Mouse (Mus musculus): ENCODE results near the gene Ndufa4l2. TPM values are rescaled to one million over a fixed set of nuclear protein-coding genes. Genes with fewer than 3 reads are reported as not detected.

The Ndufa4l2 gene
- polyA plus RNA-seq, 1 experiment from 2014 or later: 21.9 TPM

GRCm38 (mm10) chr10:127537854-127538583, 23.3 kb downstream of the Ndufa4l2 start:
- peak; percentile 92 for TF ChIP-seq CTCF (IDR thresholded peaks at IDR 0.05; ENCODE audit: low read depth)
- Histone ChIP-seq H3K9ac (ENCODE audit: low read depth, low read length) (no peak overlapping the region), H3K27ac (ENCODE audit: low read depth, low read length) (no peak overlapping the region), H3K36me3 (ENCODE audit: control insufficient read depth, insufficient read depth) (peaks cover 46% of the 10 kb centered on the region), H3K27me3 (replicated peaks; ENCODE audit: control insufficient read depth, insufficient read depth, low read length) (peaks cover 40% of the 10 kb centered on the region), H3K4me2 (replicated peaks; ENCODE audit: low read depth) (no peak overlapping the region), H3K9me3 (ENCODE audit: control insufficient read depth) (no peaks in the 10 kb centered on the region), H3K4me3 (ENCODE audit: low read depth, low read length) (no peak overlapping the region), H3K4me1 (replicated peaks; ENCODE audit: control insufficient read depth, insufficient read depth, low read length) (peaks cover 3% of the 10 kb centered on the region; the same call in 1 of the 2 replicates)
- peak; percentile 17; the same call in 1 of the 2 replicates for ATAC-seq
- WGBS: 32% methylated on average over 7 of the region's 7 CpGs

GRCm38 (mm10) chr10:127541510-127541909, 26.7 kb downstream of the Ndufa4l2 start:
- Histone ChIP-seq H3K36me3 (ENCODE audit: control insufficient read depth, insufficient read depth) (peaks cover 73% of the 10 kb centered on the region), H3K9me3 (ENCODE audit: control insufficient read depth) (no peaks in the 10 kb centered on the region), H3K9ac (ENCODE audit: low read depth, low read length) (no peak overlapping the region), H3K4me1 (replicated peaks; ENCODE audit: control insufficient read depth, insufficient read depth, low read length) (no peaks in the 10 kb centered on the region), H3K27ac (ENCODE audit: low read depth, low read length) (no peak overlapping the region), H3K4me2 (replicated peaks; ENCODE audit: low read depth) (no peak overlapping the region), H3K27me3 (replicated peaks; ENCODE audit: control insufficient read depth, insufficient read depth, low read length) (peaks cover 5% of the 10 kb centered on the region), H3K4me3 (ENCODE audit: low read depth, low read length) (no peak overlapping the region)
- no peak for TF ChIP-seq CTCF (IDR thresholded peaks at IDR 0.05; ENCODE audit: low read depth)
- ATAC-seq: no peak
- WGBS: 86% methylated on average over 8 of the region's 8 CpGs

- H3K9ac ChIP-seq (ENCODE audit: low read depth, low read length): no peak overlapping the region
- no peaks in the 10 kb centered on the region for H3K4me1 ChIP-seq (replicated peaks; ENCODE audit: control insufficient read depth, insufficient read depth, low read length)
- H3K27me3 ChIP-seq (replicated peaks; ENCODE audit: control insufficient read depth, insufficient read depth, low read length): no peaks in the 10 kb centered on the region; the same call in 1 of the 2 replicates
- H3K9me3 ChIP-seq (ENCODE audit: control insufficient read depth): no peaks in the 10 kb centered on the region
- H3K27ac ChIP-seq (ENCODE audit: low read depth, low read length): no peak overlapping the region
- ATAC-seq: no peak
- peaks cover 78% of the 10 kb centered on the region for H3K36me3 ChIP-seq (ENCODE audit: control insufficient read depth, insufficient read depth)
- no peak overlapping the region for H3K4me2 ChIP-seq (replicated peaks; ENCODE audit: low read depth)
- H3K4me3 ChIP-seq (ENCODE audit: low read depth, low read length): no peak overlapping the region
- no peak for TF ChIP-seq CTCF (IDR thresholded peaks at IDR 0.05; ENCODE audit: low read depth)
- 83% methylated on average over 13 of the region's 13 CpGs for WGBS
Measured at GRCm38 (mm10) chr10:127542084-127542483, 27.3 kb downstream of the Ndufa4l2 start.

GRCm38 (mm10) chr10:127542720-127543119, 28.0 kb downstream of the Ndufa4l2 start:
- TF ChIP-seq CTCF (IDR thresholded peaks at IDR 0.05; ENCODE audit: low read depth): no peak

GRCm38 (mm10) chr10:127543916-127544315, 29.1 kb downstream of the Ndufa4l2 start:
- Histone ChIP-seq H3K4me3 (ENCODE audit: low read depth, low read length) (no peak overlapping the region), H3K4me1 (replicated peaks; ENCODE audit: control insufficient read depth, insufficient read depth, low read length) (no peaks in the 10 kb centered on the region), H3K27me3 (replicated peaks; ENCODE audit: control insufficient read depth, insufficient read depth, low read length) (no peaks in the 10 kb centered on the region), H3K4me2 (replicated peaks; ENCODE audit: low read depth) (no peak overlapping the region), H3K9me3 (ENCODE audit: control insufficient read depth) (no peaks in the 10 kb centered on the region), H3K36me3 (ENCODE audit: control insufficient read depth, insufficient read depth) (peaks cover 90% of the 10 kb centered on the region), H3K27ac (ENCODE audit: low read depth, low read length) (no peak overlapping the region), H3K9ac (ENCODE audit: low read depth, low read length) (no peak overlapping the region)
- ATAC-seq: no peak
- TF ChIP-seq CTCF (IDR thresholded peaks at IDR 0.05; ENCODE audit: low read depth): no peak
- 79% methylated on average over 3 of the region's 3 CpGs for WGBS

More at GRCm38 (mm10) chr10:127542720-127543119, 28.0 kb downstream of the Ndufa4l2 start:
- Histone ChIP-seq H3K36me3 (ENCODE audit: control insufficient read depth, insufficient read depth) (peaks cover 85% of the 10 kb centered on the region), H3K9me3 (ENCODE audit: control insufficient read depth) (no peaks in the 10 kb centered on the region), H3K4me3 (ENCODE audit: low read depth, low read length) (no peak overlapping the region), H3K9ac (ENCODE audit: low read depth, low read length) (no peak overlapping the region), H3K4me1 (replicated peaks; ENCODE audit: control insufficient read depth, insufficient read depth, low read length) (no peaks in the 10 kb centered on the region), H3K27me3 (replicated peaks; ENCODE audit: control insufficient read depth, insufficient read depth, low read length) (no peaks in the 10 kb centered on the region), H3K4me2 (replicated peaks; ENCODE audit: low read depth) (no peak overlapping the region), H3K27ac (ENCODE audit: low read depth, low read length) (no peak overlapping the region)
- 60% methylated on average over 6 of the region's 6 CpGs for WGBS
- ATAC-seq: no peak

GRCm38 (mm10) chr10:127544375-127544774, 29.6 kb downstream of the Ndufa4l2 start:
- H3K27me3 ChIP-seq (replicated peaks; ENCODE audit: control insufficient read depth, insufficient read depth, low read length): no peaks in the 10 kb centered on the region
- no peak for TF ChIP-seq CTCF (IDR thresholded peaks at IDR 0.05; ENCODE audit: low read depth)
- H3K36me3 ChIP-seq (ENCODE audit: control insufficient read depth, insufficient read depth): peaks cover 90% of the 10 kb centered on the region
- H3K9ac ChIP-seq (ENCODE audit: low read depth, low read length): no peak overlapping the region
- H3K9me3 ChIP-seq (ENCODE audit: control insufficient read depth): no peaks in the 10 kb centered on the region
- WGBS: 91% methylated on average over 20 of the region's 20 CpGs
- no peak overlapping the region for H3K27ac ChIP-seq (ENCODE audit: low read depth, low read length)
- no peaks in the 10 kb centered on the region for H3K4me1 ChIP-seq (replicated peaks; ENCODE audit: control insufficient read depth, insufficient read depth, low read length)
- no peak overlapping the region for H3K4me2 ChIP-seq (replicated peaks; ENCODE audit: low read depth)
- H3K4me3 ChIP-seq (ENCODE audit: low read depth, low read length): no peak overlapping the region
- no peak for ATAC-seq

All from intestine, postnatal 0 days (tissue).